Mouse (Mus musculus) intestine, embryonic 15.5 days (tissue): ENCODE data around the gene Hyal3. TPM values are rescaled to one million over a fixed set of nuclear protein-coding genes. Genes with fewer than 3 reads are reported as not detected.

ENCODE experiments used
- polyA plus RNA-seq: library from polyadenylated mRNA; unstranded; fragments of >200 nt; fragmentation: Nextera tagmentation; extraction: Ambion mirVana; gene quantifications from 2 replicates; pipeline ENCODE4 v1.2.1, GENCODE M21; 2015

The Hyal3 gene
- polyA plus RNA-seq, 1 experiment from 2014 or later, result 0.74 TPM

Other genes with a start within 250 kb of the Hyal3 start
- gene Hemk1, start 242.5 kb upstream of the Hyal3 start, polyA plus RNA-seq, result 9.0 and 11.1 TPM in 2 replicates
- gene 6430571L13Rik, start 240.2 kb upstream of the Hyal3 start, polyA plus RNA-seq, result 0.28 and 0.40 TPM in 2 replicates
- gene Cacna2d2, start 181.2 kb upstream of the Hyal3 start, polyA plus RNA-seq, result 0.29 and 0.34 TPM in 2 replicates
- gene Tmem115, start 46.9 kb upstream of the Hyal3 start, polyA plus RNA-seq, result 42.2 and 43.0 TPM in 2 replicates
- gene Cyb561d2, start 38.6 kb upstream of the Hyal3 start, polyA plus RNA-seq, result 31.2 and 35.8 TPM in 2 replicates
- gene Nprl2, start 38.6 kb upstream of the Hyal3 start, polyA plus RNA-seq, result 33.9 and 36.9 TPM in 2 replicates
- 0.67 and 0.68 TPM in 2 replicates for gene Zmynd10, start 33.5 kb upstream of the Hyal3 start, polyA plus RNA-seq
- 51.7 and 52.7 TPM in 2 replicates for gene Rassf1, start 29.3 kb upstream of the Hyal3 start, polyA plus RNA-seq
- gene Tusc2, start 17.6 kb upstream of the Hyal3 start, polyA plus RNA-seq, result 44.2 and 45.0 TPM in 2 replicates
- gene Hyal2, start 12.9 kb upstream of the Hyal3 start, polyA plus RNA-seq, result 81.0 and 87.9 TPM in 2 replicates
- gene Hyal1, start 3.9 kb upstream of the Hyal3 start, polyA plus RNA-seq, result 5.9 and 7.4 TPM in 2 replicates
- gene Naa80, start 1.9 kb upstream of the Hyal3 start, polyA plus RNA-seq, result 15.1 and 19.1 TPM in 2 replicates
- 66.4 and 81.9 TPM in 2 replicates for gene Ifrd2, start 6.8 kb downstream of the Hyal3 start, polyA plus RNA-seq
- gene Sema3b, start 28.4 kb downstream of the Hyal3 start, polyA plus RNA-seq, result 34.7 and 37.5 TPM in 2 replicates
- 334 and 335 TPM in 2 replicates for gene Gnai2, start 54.5 kb downstream of the Hyal3 start, polyA plus RNA-seq
- 8.4 and 16.0 TPM in 2 replicates for gene Slc38a3, start 88.7 kb downstream of the Hyal3 start, polyA plus RNA-seq
- gene Gnat1, start 98.9 kb downstream of the Hyal3 start, polyA plus RNA-seq, result 0.82 and 1.9 TPM in 2 replicates
- gene Sema3f, start 129.7 kb downstream of the Hyal3 start, polyA plus RNA-seq, result 8.9 and 11.2 TPM in 2 replicates
- gene Rbm5, start 190.2 kb downstream of the Hyal3 start, polyA plus RNA-seq, result 153 and 154 TPM in 2 replicates